Mouse (Mus musculus) hindbrain, embryonic 14.5 days (tissue): ENCODE results near the gene Spata20. TPM values are rescaled to one million over a fixed set of nuclear protein-coding genes. Genes with fewer than 3 reads are reported as not detected.

ENCODE experiments used
- ATAC-seq: fragments of 200-750 bp; cut with Nextera tagmentation; 2 replicates; pipeline ENCODE4 v1.8.0; 2017; ENCODE audit warnings: moderate number of reproducible peaks, mild to moderate bottlenecking, moderate TSS enrichment, moderate library complexity; ENCODE audit not compliant: low FRiP score
- DNase-seq: peaks from one replicate; pipeline ENCODE4 v3.0.0-alpha.2; 2015; ENCODE audit warnings: low spot score
- H3K27ac ChIP-seq: fragments of 300-500 bp; sonication (generic); 2 replicates; pipeline ENCODE4 v1.5.1; 2014; ENCODE audit warnings: mild to moderate bottlenecking, moderate library complexity
- H3K27me3 ChIP-seq: fragments of 300-500 bp; sonication (generic); 2 replicates; pipeline ENCODE4 v1.6.1; 2014; ENCODE audit warnings: mild to moderate bottlenecking, low read length, mixed read lengths; ENCODE audit not compliant: control insufficient read depth, insufficient read depth
- H3K36me3 ChIP-seq: fragments of 300-500 bp; sonication (generic); replicated peaks from 2 replicates; pipeline ENCODE4 v1.6.1; 2014; ENCODE audit not compliant: control insufficient read depth, insufficient read depth
- H3K4me1 ChIP-seq: fragments of 300-500 bp; sonication (generic); replicated peaks from 2 replicates; pipeline ENCODE4 v1.6.1; 2014; ENCODE audit warnings: antibody characterized with exemption, low read length, mixed read lengths; ENCODE audit not compliant: control insufficient read depth, insufficient read depth
- H3K4me2 ChIP-seq: fragments of 300-500 bp; sonication (generic); replicated peaks from 2 replicates; pipeline ENCODE4 v1.6.1; 2014; ENCODE audit warnings: mild to moderate bottlenecking, moderate library complexity
- H3K4me3 ChIP-seq: fragments of 300-500 bp; sonication (generic); replicated peaks from 2 replicates; pipeline ENCODE4 v1.5.1; 2014; ENCODE audit warnings: mild to moderate bottlenecking, low read length
- H3K9ac ChIP-seq: fragments of 300-500 bp; sonication (generic); 2 replicates; pipeline ENCODE4 v1.6.1; 2014
- H3K9me3 ChIP-seq: fragments of 300-500 bp; sonication (generic); 2 replicates; pipeline ENCODE4 v1.6.1; 2016; ENCODE audit warnings: low read length; ENCODE audit not compliant: control insufficient read depth
- WGBS: fragments of 180-500 bp; shearing (Covaris S2); extraction: QIAGEN DNeasy Blood & Tissue Kit; methylation state at CpG from one replicate; pipeline ENCODE4 v1.1.7; 2014; 5-methylcytosine and 5-hydroxymethylcytosine counted together
- polyA plus RNA-seq: library from polyadenylated mRNA; unstranded; fragments of >200 nt; fragmentation: Nextera tagmentation; extraction: Ambion mirVana; gene quantifications from 2 replicates; pipeline ENCODE4 v1.2.1, GENCODE M21; 2014

The Spata20 gene
- 0.33 and 1.3 TPM in 2 replicates for polyA plus RNA-seq

DNA sequence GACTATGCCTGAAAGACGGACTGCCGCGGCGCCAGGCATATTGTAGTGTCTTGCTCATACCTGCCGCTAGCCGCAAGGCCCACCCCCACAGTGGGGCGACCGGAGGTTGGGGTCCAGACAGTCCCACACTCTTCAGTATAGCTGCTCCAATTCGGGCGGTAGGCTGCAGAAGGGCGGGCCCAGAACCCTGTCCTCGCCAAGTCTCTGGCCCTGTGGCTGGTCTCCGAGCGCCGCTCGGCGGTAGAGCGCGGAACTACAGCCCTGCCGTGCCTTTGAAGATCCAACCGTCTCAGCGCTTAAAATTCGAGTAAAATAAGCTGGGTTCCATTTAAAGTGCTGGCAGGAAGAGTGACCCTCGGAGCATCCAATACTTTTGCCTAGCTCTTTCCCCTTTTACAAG, at the start of gene Spata20:
Gene Spata20 (minus strand): TSS at position 179 of the 400 bp plus-strand sequence.
- Histone ChIP-seq H3K9ac (0 out of 2 replicates have a peak within 1 kb of the TSS, but pooled peaks have one; percentile 44), H3K9me3 (no peaks in the 10 kb centered on the region), H3K4me1 (peaks cover 2% of the 10 kb centered on the region; the same call in 1 of the 2 replicates), H3K4me3 (no peak within 1 kb of the TSS), H3K27me3 (peaks cover 19% of the 10 kb centered on the region), H3K27ac (no peak within 1 kb of the TSS), H3K36me3 (no peaks in the 10 kb centered on the region), H3K4me2 (peak within 1 kb of the TSS; percentile 44)
- peak; percentile 73; the same call in 1 of the 2 replicates for ATAC-seq
- peak; percentile 91 for DNase-seq
- 4% methylated on average over 24 of the region's 24 CpGs for WGBS

DNA sequence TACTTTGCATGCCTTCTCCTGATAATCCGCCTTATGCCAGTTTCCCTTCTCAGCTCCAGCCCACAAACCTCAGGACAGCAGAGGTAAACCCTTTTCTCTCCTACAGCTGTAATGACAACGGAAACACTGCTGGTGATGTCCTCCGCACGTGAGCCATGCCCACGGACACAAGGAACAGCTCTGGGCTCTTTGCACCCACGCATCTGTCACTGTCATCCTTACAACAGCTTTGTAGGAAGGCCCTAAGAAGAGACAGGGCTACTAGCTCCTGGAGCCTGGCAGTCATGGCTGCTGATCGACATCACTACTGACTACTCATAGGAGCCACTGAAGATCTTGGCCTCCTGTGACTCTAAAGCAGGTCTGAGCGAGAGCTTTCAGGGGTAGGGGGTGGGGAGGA, 47.2 kb upstream of the Spata20 start:
- Histone ChIP-seq H3K27me3 (no peaks in the 10 kb centered on the region), H3K9me3 (no peaks in the 10 kb centered on the region), H3K27ac (no peak overlapping the region), H3K4me1 (no peaks in the 10 kb centered on the region), H3K9ac (no peak overlapping the region), H3K4me2 (no peak overlapping the region), H3K4me3 (no peak overlapping the region), H3K36me3 (no peaks in the 10 kb centered on the region)
- ATAC-seq (no peak), DNase-seq (no peak)
- WGBS = 74% methylated on average over 8 of the region's 8 CpGs

DNA sequence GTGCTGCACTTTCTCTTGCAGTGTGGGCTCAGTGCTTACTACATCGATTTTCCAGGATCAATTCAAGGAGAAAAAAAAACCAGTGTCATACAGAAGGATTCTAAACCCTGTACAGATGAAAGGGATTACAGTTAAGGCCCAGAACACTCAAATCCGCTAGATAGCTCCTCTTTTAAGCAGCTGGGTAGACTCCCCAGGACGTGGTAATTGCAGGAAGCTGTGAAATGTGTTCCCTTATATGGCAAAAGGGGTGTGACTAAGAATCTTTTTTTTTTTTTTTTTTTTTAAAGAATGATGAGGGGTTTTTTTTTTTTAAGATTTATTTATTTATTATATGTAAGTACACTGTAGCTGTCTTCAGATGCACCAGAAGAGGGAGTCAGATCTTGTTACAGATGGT, 42.9 kb upstream of the Spata20 start:
- Histone ChIP-seq H3K9me3 (no peaks in the 10 kb centered on the region), H3K27ac (no peak overlapping the region), H3K4me2 (no peak overlapping the region), H3K36me3 (no peaks in the 10 kb centered on the region), H3K4me3 (no peak overlapping the region), H3K27me3 (no peaks in the 10 kb centered on the region), H3K9ac (no peak overlapping the region), H3K4me1 (no peaks in the 10 kb centered on the region)
- DNase-seq (no peak), ATAC-seq (no peak)
- WGBS = 56% methylated on average over 3 of the region's 3 CpGs

DNA sequence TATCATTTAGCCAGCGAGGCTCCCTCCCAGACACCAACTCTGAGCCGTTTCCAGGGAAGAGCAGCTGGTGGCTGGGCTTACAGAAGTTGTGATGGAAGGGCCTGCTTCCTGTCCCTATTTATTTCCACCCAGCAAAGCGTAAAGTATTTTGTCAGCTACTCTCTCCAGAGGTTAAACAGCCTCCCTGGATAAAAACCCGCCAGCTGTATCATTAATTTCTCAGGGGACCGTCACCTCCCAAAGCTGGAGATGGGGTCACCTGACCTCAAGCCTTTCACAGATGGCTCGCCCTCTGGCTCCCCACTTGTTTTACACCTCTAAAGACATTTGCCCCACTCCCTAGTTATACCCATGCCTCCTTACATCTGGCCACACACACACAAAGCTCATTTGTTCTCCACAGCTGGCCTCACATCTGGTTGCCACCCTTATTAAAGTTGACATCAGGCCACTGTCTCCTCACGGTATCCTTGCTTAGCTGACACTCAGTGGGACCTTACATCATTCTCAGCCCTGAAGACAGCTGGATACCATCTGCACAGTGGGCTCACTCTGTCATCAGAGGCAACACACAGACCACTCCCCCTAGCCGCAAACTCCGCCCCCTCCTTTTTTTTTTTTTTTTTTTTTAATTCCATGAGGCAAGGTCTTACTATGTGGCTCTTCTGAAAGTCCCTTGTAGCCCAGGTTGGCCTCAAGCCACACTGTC, 40.3 kb upstream of the Spata20 start:
- H3K27ac ChIP-seq = no peak overlapping the region
- H3K27me3 ChIP-seq = no peaks in the 10 kb centered on the region
- no peaks in the 10 kb centered on the region for H3K4me1 ChIP-seq
- H3K9me3 ChIP-seq = no peaks in the 10 kb centered on the region
- H3K9ac ChIP-seq = no peak overlapping the region
- DNase-seq (no peak), ATAC-seq (no peak)
- 41% methylated on average over 9 of the region's 9 CpGs for WGBS
- no peaks in the 10 kb centered on the region for H3K36me3 ChIP-seq
- H3K4me3 ChIP-seq = no peak overlapping the region
- no peak overlapping the region for H3K4me2 ChIP-seq

DNA sequence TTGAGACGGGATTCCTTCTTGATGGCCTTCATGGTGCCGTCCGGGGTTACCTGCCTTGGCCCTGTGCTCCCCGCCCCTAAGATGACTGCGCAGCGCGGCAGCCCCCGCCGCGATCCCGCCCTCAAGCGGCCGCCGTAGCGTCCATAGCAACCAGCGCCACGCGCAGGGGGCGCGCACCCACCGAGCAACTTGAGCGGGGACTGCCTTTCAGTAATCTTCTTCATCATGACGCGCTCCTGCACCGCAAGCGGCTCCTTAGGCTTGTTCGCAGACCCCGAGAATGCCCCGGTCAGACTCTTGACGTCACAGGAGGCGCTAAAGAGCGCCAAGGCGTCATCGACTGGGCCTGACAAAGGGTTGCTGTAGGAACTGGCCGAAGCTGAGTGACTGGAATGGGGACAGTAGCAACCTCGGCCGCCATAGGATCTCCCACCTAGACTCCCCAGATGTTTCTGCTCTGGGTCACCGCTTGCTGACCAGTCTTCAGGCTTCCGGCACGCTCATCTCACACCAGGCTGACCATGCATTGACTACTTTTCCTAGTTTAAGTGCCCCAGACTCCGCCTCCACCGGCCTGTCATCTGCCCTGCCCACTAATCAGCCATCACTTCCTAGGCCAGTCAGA, 35.4 kb upstream of the Spata20 start, which contains the start of gene Mycbpap:
Gene Mycbpap (minus strand): TSS at position 524 of the 625 bp plus-strand sequence.
- Histone ChIP-seq H3K9me3 (no peaks in the 10 kb centered on the region), H3K4me1 (no peaks in the 10 kb centered on the region), H3K4me3 (peak within 1 kb of the TSS; percentile 43), H3K4me2 (peak within 1 kb of the TSS; percentile 79), H3K36me3 (no peaks in the 10 kb centered on the region), H3K27me3 (no peaks in the 10 kb centered on the region), H3K27ac (peak within 1 kb of the TSS; percentile 3; the same call in 1 of the 2 replicates), H3K9ac (peak within 1 kb of the TSS; percentile 55)
- DNase-seq = peak; percentile 71
- ATAC-seq = peak; percentile 74
- WGBS = 1% methylated on average over 42 of the region's 42 CpGs

DNA sequence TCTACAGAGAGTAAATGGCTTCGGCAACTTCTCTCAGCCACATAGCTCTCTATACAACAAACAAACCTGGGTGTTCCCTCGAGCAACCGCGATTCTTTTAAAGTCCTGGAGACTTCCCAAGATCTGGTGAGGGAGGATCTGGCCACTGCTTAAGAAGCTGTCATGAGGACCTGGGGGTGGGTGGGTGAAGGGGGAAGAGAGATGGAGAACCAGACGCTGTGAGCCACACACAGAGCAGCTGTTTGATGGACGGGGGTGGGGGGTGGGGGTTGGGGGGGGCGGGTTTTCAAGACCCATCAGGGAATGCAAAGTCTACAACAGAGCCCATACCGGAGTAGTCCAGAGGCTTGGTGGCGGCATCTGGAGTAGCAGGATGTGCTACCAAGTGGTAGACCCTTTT, 27.5 kb upstream of the Spata20 start:
- Histone ChIP-seq H3K4me3 (no peak overlapping the region), H3K27ac (no peak overlapping the region), H3K4me1 (no peaks in the 10 kb centered on the region), H3K4me2 (no peak overlapping the region), H3K9me3 (no peaks in the 10 kb centered on the region), H3K9ac (no peak overlapping the region), H3K27me3 (no peaks in the 10 kb centered on the region), H3K36me3 (no peaks in the 10 kb centered on the region)
- WGBS = 63% methylated on average over 9 of the region's 9 CpGs
- DNase-seq (no peak), ATAC-seq (no peak)

DNA sequence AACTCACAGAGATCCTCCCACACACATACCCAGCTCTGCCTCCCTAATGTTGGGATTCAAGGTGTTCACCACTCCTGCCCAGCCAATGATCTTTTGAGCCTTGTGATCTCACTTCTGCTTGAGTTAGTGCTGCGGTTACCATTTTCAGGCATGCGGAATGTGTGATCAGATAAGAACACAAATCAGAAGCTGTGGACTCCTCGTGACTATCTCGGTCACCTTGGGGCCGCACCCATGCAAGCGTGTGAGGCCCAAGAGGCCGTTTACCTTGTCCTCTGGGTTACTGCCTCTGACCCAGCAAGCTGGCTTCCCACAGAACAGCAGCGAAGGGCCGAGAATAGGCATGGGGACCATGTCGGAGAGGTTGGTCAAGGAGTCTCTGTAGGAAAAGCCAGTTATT, 23.0 kb upstream of the Spata20 start:
- no peak overlapping the region for H3K9ac ChIP-seq
- no peaks in the 10 kb centered on the region for H3K36me3 ChIP-seq
- 94% methylated on average over 10 of the region's 10 CpGs for WGBS
- no peak overlapping the region for H3K4me3 ChIP-seq
- ATAC-seq (no peak), DNase-seq (no peak)
- no peak overlapping the region for H3K4me2 ChIP-seq
- no peaks in the 10 kb centered on the region for H3K4me1 ChIP-seq
- no peak overlapping the region for H3K27ac ChIP-seq
- H3K27me3 ChIP-seq = no peaks in the 10 kb centered on the region
- no peaks in the 10 kb centered on the region for H3K9me3 ChIP-seq

DNA sequence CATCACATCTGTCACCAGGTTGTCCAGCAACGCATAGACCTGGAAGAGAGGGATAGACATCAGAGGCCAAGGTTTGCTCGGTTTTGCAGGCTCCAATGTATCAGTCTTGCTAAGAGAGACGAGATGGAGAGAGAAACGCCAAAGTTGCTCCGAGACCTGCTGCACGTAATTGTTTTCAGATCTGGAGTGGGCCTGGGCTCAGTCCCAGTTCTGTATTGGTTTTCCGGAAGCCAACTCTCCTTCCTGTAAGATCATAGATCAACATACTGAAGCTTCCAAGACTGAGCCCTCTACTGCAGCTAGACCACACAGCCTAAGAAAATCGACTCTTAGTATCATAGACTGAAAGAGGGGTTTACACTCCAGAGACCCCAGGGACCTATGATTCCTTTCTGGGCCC, 15.5 kb upstream of the Spata20 start:
- H3K36me3 ChIP-seq = no peaks in the 10 kb centered on the region
- WGBS = 92% methylated on average over 8 of the region's 8 CpGs
- peaks cover 21% of the 10 kb centered on the region for H3K4me1 ChIP-seq
- ATAC-seq (no peak), DNase-seq (no peak)
- H3K9me3 ChIP-seq = no peaks in the 10 kb centered on the region
- peaks cover 26% of the 10 kb centered on the region for H3K27me3 ChIP-seq
- no peak overlapping the region for H3K4me3 ChIP-seq
- no peak overlapping the region for H3K9ac ChIP-seq
- H3K4me2 ChIP-seq = no peak overlapping the region
- H3K27ac ChIP-seq = no peak overlapping the region

DNA sequence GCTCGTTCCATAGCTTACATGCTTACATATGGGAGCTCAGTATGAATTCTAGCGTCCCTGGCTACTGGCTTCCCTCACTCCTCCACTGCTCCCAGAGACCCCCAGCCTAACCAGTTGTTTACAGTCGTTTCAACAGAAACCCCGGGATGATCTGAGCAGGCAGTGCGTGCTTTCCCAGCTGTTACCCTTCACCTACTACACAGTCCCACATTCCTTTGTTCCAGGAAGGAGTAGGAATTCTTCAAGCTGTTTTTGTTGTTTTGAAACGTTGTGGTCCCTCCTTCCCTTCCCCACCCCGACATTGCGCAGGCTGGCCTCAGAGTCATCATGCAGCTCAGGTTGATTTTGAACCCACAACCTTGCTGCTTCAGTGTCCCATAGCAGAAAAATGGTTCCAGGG, 14.4 kb upstream of the Spata20 start:
- ATAC-seq = no peak
- DNase-seq = no peak
- 24% methylated on average over 8 of the region's 8 CpGs for WGBS
- Histone ChIP-seq H3K27ac (no peak overlapping the region), H3K9ac (no peak overlapping the region), H3K4me1 (peaks cover 21% of the 10 kb centered on the region), H3K4me2 (peak overlapping the region; percentile 55; the same call in 1 of the 2 replicates), H3K4me3 (no peak overlapping the region), H3K27me3 (peaks cover 26% of the 10 kb centered on the region), H3K36me3 (no peaks in the 10 kb centered on the region), H3K9me3 (no peaks in the 10 kb centered on the region)
